ENCODE assay signal across 11 mouse cellular contexts in the genomic region with DNA sequence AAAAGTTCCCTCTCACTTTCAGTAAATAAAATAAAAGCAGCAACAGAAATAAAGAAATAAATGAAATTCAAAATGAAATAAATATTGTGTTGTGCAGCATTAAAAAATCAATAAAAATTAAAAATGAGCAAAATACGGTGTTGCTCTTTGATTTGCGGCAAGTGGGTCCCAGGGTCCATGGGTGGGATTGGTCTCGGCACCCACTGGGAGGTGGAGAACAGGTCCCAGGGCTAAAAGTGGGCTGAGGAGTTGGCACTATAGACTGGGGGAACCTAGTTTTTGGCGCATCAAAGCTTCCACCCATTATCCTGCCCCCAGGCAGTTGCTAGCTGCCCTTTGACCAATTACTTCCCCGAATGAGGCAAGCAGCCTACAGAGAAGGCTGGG. TPM values are rescaled to one million over a fixed set of nuclear protein-coding genes. Genes with fewer than 3 reads are reported as not detected.
A peak's percentile ranks its signal among the peaks of the same experiment; 100 is the strongest.
DNase-seq lines count a peak whose midpoint lies in the region; ATAC-seq and TF ChIP-seq lines count a peak whose summit lies in the region.
"Had no signal": no experiment of that assay in that cellular context is flagged by ENCODE, and none has a peak within 500 bp of the region (broad histone marks: within the 10 kb centered on the region; RNA-seq: fewer than 3 reads in every experiment).

Gene Gm20721 (minus strand): TSS at position 101 of the 387 bp plus-strand sequence.

- 94% methylated on average over 5 of the region's 5 CpGs for WGBS in kidney, embryonic 14.5 days
- 92% methylated on average over 5 of the region's 5 CpGs for WGBS in intestine, embryonic 15.5 days

- peaks cover 25% of the 10 kb centered on the region for H3K4me1 ChIP-seq in kidney, embryonic 14.5 days (ENCODE audit: control insufficient read depth, insufficient read depth, low read length)
- H3K4me1 ChIP-seq in ES-E14 (ENCODE audit: control insufficient read depth in 2 of 2, insufficient read depth in 2 of 2, low read length in 2 of 2, poor library complexity in 1 of 2): no peaks in the 10 kb centered on the region; a peak in 1 of 4 replicates
- peaks cover 23% of the 10 kb centered on the region for H3K4me1 ChIP-seq in brown adipose tissue, adult 24 weeks (ENCODE audit: control insufficient read depth, insufficient read depth, insufficient read length, low read length)
- peaks cover 14% of the 10 kb centered on the region for H3K4me1 ChIP-seq in intestine, embryonic 15.5 days (replicated peaks)

- H3K4me2 ChIP-seq in kidney, embryonic 14.5 days (replicated peaks; ENCODE audit: low read depth, low read length): no peak within 1 kb of the TSS
- H3K4me2 ChIP-seq in intestine, embryonic 15.5 days (replicated peaks): no peak within 1 kb of the TSS

- H3K27me3 ChIP-seq in kidney, embryonic 14.5 days (ENCODE audit: control insufficient read depth, insufficient read depth, low read length): no peaks in the 10 kb centered on the region
- H3K27me3 ChIP-seq in intestine, embryonic 15.5 days (replicated peaks): no peaks in the 10 kb centered on the region

- H3K36me3 ChIP-seq in kidney, embryonic 14.5 days (ENCODE audit: control insufficient read depth, insufficient read depth, low read length): peaks cover 48% of the 10 kb centered on the region
- peaks cover 18% of the 10 kb centered on the region for H3K36me3 ChIP-seq in ES-E14 (ENCODE audit: control insufficient read depth, insufficient read depth, low read length, poor library complexity, severe bottlenecking)
- H3K36me3 ChIP-seq in intestine, embryonic 15.5 days: peaks cover 26% of the 10 kb centered on the region

- no peaks in the 10 kb centered on the region for H3K9me3 ChIP-seq in kidney, embryonic 14.5 days (ENCODE audit: control insufficient read depth, low read length)
- no peaks in the 10 kb centered on the region for H3K9me3 ChIP-seq in ES-E14 (ENCODE audit: control insufficient read depth, insufficient read depth, low read depth, low read length)
- H3K9me3 ChIP-seq in intestine, embryonic 15.5 days: no peaks in the 10 kb centered on the region

- no peak within 1 kb of the TSS for H3K4me3 ChIP-seq in kidney, embryonic 14.5 days (ENCODE audit: low read length)
- no peak within 1 kb of the TSS for H3K4me3 ChIP-seq in ES-E14 (ENCODE audit: insufficient read depth in 1 of 2, low read depth in 1 of 2, low read length in 2 of 2, poor library complexity in 1 of 2, severe bottlenecking in 1 of 2)
- no peak within 1 kb of the TSS for H3K4me3 ChIP-seq in brown adipose tissue, adult 24 weeks (ENCODE audit: insufficient read depth, low read depth, low read length)
- H3K4me3 ChIP-seq in intestine, embryonic 15.5 days (replicated peaks): no peak within 1 kb of the TSS

- H3K9ac ChIP-seq in kidney, embryonic 14.5 days (ENCODE audit: low read depth, low read length): no peak within 1 kb of the TSS
- H3K9ac ChIP-seq in ES-E14 (ENCODE audit: insufficient read depth, low read depth, low read length, poor library complexity, severe bottlenecking): peak within 1 kb of the TSS; percentile 52; the same call in 1 of the 2 replicates
- no peak within 1 kb of the TSS for H3K9ac ChIP-seq in intestine, embryonic 15.5 days

- in situ Hi-C loops in ES-E14 (cut with MboI; ENCODE audit: low sequenced_read_pairs in 2 of 2, unreplicated experiment in 2 of 2): no loop called here

- DNase-seq in kidney, postnatal 10 days: no peak
- DNase-seq in ES-E14 (ENCODE audit: low read depth, low spot score): no peak
- DNase-seq in left cerebral cortex, adult 9 months (ENCODE audit: low spot score in 2 of 2): no peak
- no peak for DNase-seq in left cerebral cortex, adult 11 months (ENCODE audit: low spot score)
- DNase-seq: layer of hippocampus, adult 9-11 months; lung, adult 18-20 months; thymus, postnatal 36 days had no signal

- ATAC-seq in kidney, embryonic 14.5 days (ENCODE audit: low FRiP score, low TSS enrichment): no peak
- no peak for ATAC-seq in intestine, embryonic 15.5 days
- ATAC-seq in CD4-positive, CD25-positive, alpha-beta regulatory T cell, adult 4 months: no peak

- H3K27ac ChIP-seq in kidney, embryonic 14.5 days (ENCODE audit: low read depth, low read length): no peak within 1 kb of the TSS
- H3K27ac ChIP-seq in ES-E14 (ENCODE audit: insufficient read depth, low read depth, low read length, poor library complexity, severe bottlenecking): no peak within 1 kb of the TSS; the same call in 1 of the 2 replicates
- H3K27ac ChIP-seq in brown adipose tissue, adult 24 weeks (replicated peaks; ENCODE audit: low read depth, low read length): peak within 1 kb of the TSS; percentile 66
- no peak within 1 kb of the TSS for H3K27ac ChIP-seq in intestine, embryonic 15.5 days

TF ChIP-seq in ES-E14, 5 proteins besides CTCF, POLR2A, EP300 and RAD21:
- TF ChIP-seq HCFC1 (IDR thresholded peaks at IDR 0.05; ENCODE audit: borderline replicate concordance, insufficient read depth, low read length): no peak
- no peak for TF ChIP-seq ZNF384 (IDR thresholded peaks at IDR 0.05; ENCODE audit: low read depth, low read length)
- no peak for TF ChIP-seq CHD2 (IDR thresholded peaks at IDR 0.05; ENCODE audit: low read depth, low read length)

RNA-seq across cellular contexts. Expression of gene Gm20721, which starts in this region (rescaled TPM):
- 10.1 and 15.0 TPM in 2 replicates for polyA plus RNA-seq in kidney, embryonic 14.5 days (2014; fragmentation: Nextera tagmentation; extraction: Ambion mirVana)
- total RNA-seq in ES-E14 (2012; rRNA removed): 15.6 and 17.7 TPM in 2 replicates
- 15.6 and 22.2 TPM in 2 replicates for polyA plus RNA-seq in brown adipose tissue, adult 24 weeks (2012; ENCODE audit: insufficient read depth, insufficient read length, missing spikeins)
- 29.6 and 40.8 TPM in 2 replicates for polyA plus RNA-seq in intestine, embryonic 15.5 days (2015; fragmentation: Nextera tagmentation; extraction: Ambion mirVana)
- polyA plus RNA-seq in CD4-positive, CD25-positive, alpha-beta regulatory T cell, adult 4 months (2017; shearing (Covaris generic)): 1 to 10 TPM; 1.6 to 2.3 TPM
